Mouse (Mus musculus): ENCODE measurements at regions not wholly inside any gene's neighbourhood (a gene's known extent, or its start where the extent isn't known, plus 50 kb on each side); places are given as distances from the start of the nearest gene placed in this dataset.

- WGBS (ENCODE audit: insufficient replicate concordance), result 42% methylated on average over 1 of the region's 1 CpGs
- no peak overlapping the region for H3K4me2 ChIP-seq
- no peak for DNase-seq
- H3K4me3 ChIP-seq (replicated peaks), result no peak overlapping the region
- H3K27ac ChIP-seq, result no peak overlapping the region
- ATAC-seq (ENCODE audit: low read depth), result no peak
- H3K36me3 ChIP-seq, result no peaks in the 10 kb centered on the region
- no peaks in the 10 kb centered on the region for H3K4me1 ChIP-seq (replicated peaks)
- no peaks in the 10 kb centered on the region for H3K9me3 ChIP-seq (replicated peaks)
- 0 out of 2 replicates have a peak, but pooled peaks cover under 1% of the 10 kb centered on the region for H3K27me3 ChIP-seq
- no peak overlapping the region for H3K9ac ChIP-seq
Observed at GRCm38 (mm10) chr13:59934093-59934492, 111.1 kb upstream of the Tut7 start.

- Histone ChIP-seq H3K4me1 (replicated peaks) (no peaks in the 10 kb centered on the region), H3K9ac (no peak overlapping the region)
- no peak for ATAC-seq (ENCODE audit: low read depth)
Observed at GRCm38 (mm10) chr13:59927379-59928111, 104.6 kb upstream of the Tut7 start.

GRCm38 (mm10) chr13:59925845-59926481, 103.0 kb upstream of the Tut7 start:
- 63% methylated on average over 9 of the region's 9 CpGs for WGBS (ENCODE audit: insufficient replicate concordance)
- no peak overlapping the region for H3K27ac ChIP-seq
- no peak for ATAC-seq (ENCODE audit: low read depth)
- H3K4me3 ChIP-seq (replicated peaks), result no peak overlapping the region
- H3K9me3 ChIP-seq (replicated peaks), result no peaks in the 10 kb centered on the region
- H3K27me3 ChIP-seq, result no peaks in the 10 kb centered on the region
- H3K4me2 ChIP-seq, result no peak overlapping the region
- no peak overlapping the region for H3K9ac ChIP-seq
- H3K4me1 ChIP-seq (replicated peaks), result no peaks in the 10 kb centered on the region
- no peak for DNase-seq
- H3K36me3 ChIP-seq, result no peaks in the 10 kb centered on the region

More at GRCm38 (mm10) chr13:59927379-59928111, 104.6 kb upstream of the Tut7 start:
- Histone ChIP-seq H3K9me3 (replicated peaks) (no peaks in the 10 kb centered on the region), H3K4me3 (replicated peaks) (no peak overlapping the region), H3K27ac (no peak overlapping the region), H3K36me3 (no peaks in the 10 kb centered on the region), H3K27me3 (no peaks in the 10 kb centered on the region), H3K4me2 (no peak overlapping the region)
- DNase-seq, result no peak
- WGBS (ENCODE audit: insufficient replicate concordance), result 73% methylated on average over 12 of the region's 12 CpGs

GRCm38 (mm10) chr13:59917185-59917584, 94.2 kb upstream of the Tut7 start:
- H3K27me3 ChIP-seq, result no peaks in the 10 kb centered on the region
- H3K9me3 ChIP-seq (replicated peaks), result no peaks in the 10 kb centered on the region
- H3K4me2 ChIP-seq, result no peak overlapping the region
- no peaks in the 10 kb centered on the region for H3K4me1 ChIP-seq (replicated peaks)
- no peaks in the 10 kb centered on the region for H3K36me3 ChIP-seq
- no peak for DNase-seq
- no peak overlapping the region for H3K4me3 ChIP-seq (replicated peaks)
- no peak overlapping the region for H3K9ac ChIP-seq
- WGBS (ENCODE audit: insufficient replicate concordance), result 64% methylated on average over 5 of the region's 5 CpGs
- no peak overlapping the region for H3K27ac ChIP-seq
- ATAC-seq (ENCODE audit: low read depth), result no peak

GRCm38 (mm10) chr13:59916166-59917044, 93.5 kb upstream of the Tut7 start:
- Histone ChIP-seq H3K4me1 (replicated peaks) (no peaks in the 10 kb centered on the region), H3K27me3 (no peaks in the 10 kb centered on the region), H3K4me3 (replicated peaks) (no peak overlapping the region), H3K36me3 (no peaks in the 10 kb centered on the region), H3K9ac (no peak overlapping the region), H3K27ac (no peak overlapping the region), H3K9me3 (replicated peaks) (no peaks in the 10 kb centered on the region), H3K4me2 (no peak overlapping the region)
- 70% methylated on average over 22 of the region's 22 CpGs for WGBS (ENCODE audit: insufficient replicate concordance)
- DNase-seq (no peak), ATAC-seq (ENCODE audit: low read depth) (no peak)

- Histone ChIP-seq H3K4me1 (replicated peaks) (no peaks in the 10 kb centered on the region), H3K9ac (no peak overlapping the region), H3K4me3 (replicated peaks) (no peak overlapping the region), H3K36me3 (no peaks in the 10 kb centered on the region), H3K9me3 (replicated peaks) (no peaks in the 10 kb centered on the region), H3K4me2 (no peak overlapping the region), H3K27ac (no peak overlapping the region), H3K27me3 (no peaks in the 10 kb centered on the region)
- DNase-seq (no peak), ATAC-seq (ENCODE audit: low read depth) (no peak)
- 70% methylated on average over 7 of the region's 7 CpGs for WGBS (ENCODE audit: insufficient replicate concordance)
Observed at GRCm38 (mm10) chr13:59915734-59916133, 92.8 kb upstream of the Tut7 start.

GRCm38 (mm10) chr13:59910179-59911071, 87.5 kb upstream of the Tut7 start:
- DNase-seq (no peak), ATAC-seq (ENCODE audit: low read depth) (no peak)
- Histone ChIP-seq H3K27me3 (no peaks in the 10 kb centered on the region), H3K27ac (no peak overlapping the region), H3K4me2 (no peak overlapping the region), H3K36me3 (no peaks in the 10 kb centered on the region), H3K9ac (no peak overlapping the region), H3K4me3 (replicated peaks) (no peak overlapping the region), H3K9me3 (replicated peaks) (no peaks in the 10 kb centered on the region), H3K4me1 (replicated peaks) (no peaks in the 10 kb centered on the region)
- 55% methylated on average over 8 of the region's 8 CpGs for WGBS (ENCODE audit: insufficient replicate concordance)

- Histone ChIP-seq H3K27me3 (no peaks in the 10 kb centered on the region), H3K4me3 (replicated peaks) (no peak overlapping the region), H3K4me2 (no peak overlapping the region), H3K9me3 (replicated peaks) (no peaks in the 10 kb centered on the region), H3K36me3 (no peaks in the 10 kb centered on the region), H3K27ac (no peak overlapping the region), H3K4me1 (replicated peaks) (no peaks in the 10 kb centered on the region), H3K9ac (no peak overlapping the region)
- ATAC-seq (ENCODE audit: low read depth) (no peak), DNase-seq (no peak)
- 58% methylated on average over 4 of the region's 4 CpGs for WGBS (ENCODE audit: insufficient replicate concordance)
Observed at GRCm38 (mm10) chr13:59909400-59909799, 86.5 kb upstream of the Tut7 start.

GRCm38 (mm10) chr13:59908786-59909185, 85.8 kb upstream of the Tut7 start:
- no peaks in the 10 kb centered on the region for H3K36me3 ChIP-seq
- H3K9me3 ChIP-seq (replicated peaks), result no peaks in the 10 kb centered on the region
- H3K4me1 ChIP-seq (replicated peaks), result no peaks in the 10 kb centered on the region
- H3K27me3 ChIP-seq, result no peaks in the 10 kb centered on the region
- no peak overlapping the region for H3K27ac ChIP-seq
- no peak overlapping the region for H3K4me2 ChIP-seq
- DNase-seq (no peak), ATAC-seq (ENCODE audit: low read depth) (no peak)
- H3K4me3 ChIP-seq (replicated peaks), result no peak overlapping the region
- no peak overlapping the region for H3K9ac ChIP-seq
- 78% methylated on average over 4 of the region's 4 CpGs for WGBS (ENCODE audit: insufficient replicate concordance)

GRCm38 (mm10) chr13:59905488-59905887, 82.5 kb upstream of the Tut7 start:
- Histone ChIP-seq H3K9me3 (replicated peaks) (no peaks in the 10 kb centered on the region), H3K4me1 (replicated peaks) (no peaks in the 10 kb centered on the region), H3K36me3 (no peaks in the 10 kb centered on the region), H3K4me2 (no peak overlapping the region), H3K27me3 (no peaks in the 10 kb centered on the region), H3K9ac (no peak overlapping the region), H3K27ac (no peak overlapping the region), H3K4me3 (replicated peaks) (no peak overlapping the region)
- ATAC-seq (ENCODE audit: low read depth) (no peak), DNase-seq (no peak)
- WGBS (ENCODE audit: insufficient replicate concordance), result 69% methylated on average over 3 of the region's 3 CpGs

GRCm38 (mm10) chr13:59904415-59904814, 81.5 kb upstream of the Tut7 start:
- Histone ChIP-seq H3K27me3 (no peaks in the 10 kb centered on the region), H3K27ac (no peak overlapping the region), H3K9me3 (replicated peaks) (no peaks in the 10 kb centered on the region), H3K4me1 (replicated peaks) (no peaks in the 10 kb centered on the region), H3K36me3 (no peaks in the 10 kb centered on the region), H3K4me3 (replicated peaks) (no peak overlapping the region), H3K4me2 (no peak overlapping the region), H3K9ac (no peak overlapping the region)
- DNase-seq (no peak), ATAC-seq (ENCODE audit: low read depth) (no peak)
- WGBS (ENCODE audit: insufficient replicate concordance), result 50% methylated on average over 1 of the region's 1 CpGs
